Mouse (Mus musculus) brain, embryonic 18.5 days (tissue): ENCODE results near the gene Myrf.

Experiments used
- DNase-seq: peaks from one replicate; pipeline ENCODE4 v3.0.0-alpha.2; 2012; ENCODE audit warnings: low read depth, low spot score

The Myrf gene

GRCm38 (mm10) chr19:10240654-10241305 is at the start of gene Myrf:
Gene Myrf, minus strand, starts transcription at chr19:10240748.
- no peak for DNase-seq

GRCm38 (mm10) chr19:10289609-10290150 is 49.1 kb upstream of the Myrf start:
- DNase-seq: no peak

GRCm38 (mm10) chr19:10288125-10289040 is 47.8 kb upstream of the Myrf start:
- DNase-seq: no peak

- no peak for DNase-seq
Observed at GRCm38 (mm10) chr19:10286458-10286872, 45.9 kb upstream of the Myrf start.

GRCm38 (mm10) chr19:10280771-10281540 is 40.4 kb upstream of the Myrf start:
- DNase-seq: no peak

GRCm38 (mm10) chr19:10279668-10280067 is 39.1 kb upstream of the Myrf start:
- no peak for DNase-seq

- no peak for DNase-seq
Observed at GRCm38 (mm10) chr19:10278669-10279324, 38.2 kb upstream of the Myrf start.

- DNase-seq: no peak
Observed at GRCm38 (mm10) chr19:10277759-10278158, 37.2 kb upstream of the Myrf start.

GRCm38 (mm10) chr19:10277331-10277730 is 36.8 kb upstream of the Myrf start:
- no peak for DNase-seq

GRCm38 (mm10) chr19:10276483-10277144 is 36.1 kb upstream of the Myrf start:
- no peak for DNase-seq

GRCm38 (mm10) chr19:10274056-10274455 is 33.5 kb upstream of the Myrf start:
- DNase-seq: no peak

GRCm38 (mm10) chr19:10272746-10273145 is 32.2 kb upstream of the Myrf start:
- no peak for DNase-seq

- no peak for DNase-seq
Observed at GRCm38 (mm10) chr19:10271592-10271991, 31.0 kb upstream of the Myrf start.

GRCm38 (mm10) chr19:10270356-10270755 is 29.8 kb upstream of the Myrf start:
- DNase-seq: no peak

- no peak for DNase-seq
Observed at GRCm38 (mm10) chr19:10268851-10269250, 28.3 kb upstream of the Myrf start.

GRCm38 (mm10) chr19:10267953-10268352 is 27.4 kb upstream of the Myrf start:
- DNase-seq: no peak

GRCm38 (mm10) chr19:10267057-10267456 is 26.5 kb upstream of the Myrf start:
- no peak for DNase-seq

- no peak for DNase-seq
Observed at GRCm38 (mm10) chr19:10266196-10266850, 25.8 kb upstream of the Myrf start.

- no peak for DNase-seq
Observed at GRCm38 (mm10) chr19:10261369-10261768, 20.8 kb upstream of the Myrf start.
